Mouse (Mus musculus) hindbrain, postnatal 0 days (tissue): Measurements from ENCODE around the gene Pld1. TPM values are rescaled to one million over a fixed set of nuclear protein-coding genes. Genes with fewer than 3 reads are reported as not detected.
A peak's percentile ranks its signal among the peaks of the same experiment; 100 is the strongest.

ENCODE experiments used
- ATAC-seq: fragments of 200-750 bp; cut with Nextera tagmentation; 2 replicates; pipeline ENCODE4 v1.8.0; 2017; ENCODE audit warnings: mild to moderate bottlenecking, moderate TSS enrichment, moderate library complexity
- DNase-seq: peaks from one replicate; pipeline ENCODE4 v3.0.0-alpha.2; 2015; ENCODE audit warnings: low spot score
- H3K27ac ChIP-seq: fragments of 300-500 bp; sonication (generic); 2 replicates; pipeline ENCODE4 v1.5.1; 2014; ENCODE audit warnings: mild to moderate bottlenecking
- H3K27me3 ChIP-seq: fragments of 300-500 bp; sonication (generic); 2 replicates; pipeline ENCODE4 v1.6.1; 2014; ENCODE audit warnings: low read length, mixed read lengths; ENCODE audit not compliant: insufficient read depth
- H3K36me3 ChIP-seq: fragments of 300-500 bp; sonication (generic); 2 replicates; pipeline ENCODE4 v1.6.1; 2014; ENCODE audit warnings: low read length, mixed read lengths; ENCODE audit not compliant: insufficient read depth
- H3K4me1 ChIP-seq: fragments of 300-500 bp; sonication (generic); 2 replicates; pipeline ENCODE4 v1.6.1; 2014; ENCODE audit warnings: antibody characterized with exemption, low read length, mixed read lengths; ENCODE audit not compliant: insufficient read depth
- H3K4me2 ChIP-seq: fragments of 300-500 bp; sonication (generic); 2 replicates; pipeline ENCODE4 v1.6.1; 2014; ENCODE audit warnings: low read depth, mild to moderate bottlenecking, low read length, moderate library complexity, mixed read lengths
- H3K4me3 ChIP-seq: fragments of 300-500 bp; sonication (generic); 2 replicates; pipeline ENCODE4 v1.5.1; 2014; ENCODE audit warnings: low read length
- H3K9ac ChIP-seq: fragments of 300-500 bp; sonication (generic); replicated peaks from 2 replicates; pipeline ENCODE4 v1.6.1; 2014; ENCODE audit warnings: mild to moderate bottlenecking, low read length, moderate library complexity, mixed read lengths
- H3K9me3 ChIP-seq: fragments of 300-500 bp; sonication (generic); 2 replicates; pipeline ENCODE4 v1.6.1; 2016; ENCODE audit warnings: low read length, mixed read lengths
- CTCF ChIP-seq: IDR thresholded peaks from 2 replicates; pipeline ENCODE4 v1.5.1; 2016; ENCODE audit warnings: antibody characterized with exemption, control low read depth, low read depth
- WGBS: fragments of 180-500 bp; shearing (Covaris S2); extraction: QIAGEN DNeasy Blood & Tissue Kit; methylation state at CpG from one replicate; pipeline ENCODE4 v1.1.7; 2014; 5-methylcytosine and 5-hydroxymethylcytosine counted together
- polyA plus RNA-seq: library from polyadenylated mRNA; unstranded; fragments of >200 nt; fragmentation: Nextera tagmentation; extraction: Ambion mirVana; gene quantifications from 2 replicates; pipeline ENCODE4 v1.2.1, GENCODE M21; 2015
- total RNA-seq: library from RNA; depleted of rRNA; stranded (reverse); fragments of >200 nt; gene quantifications from 2 replicates; pipeline ENCODE4 v1.2.3, GENCODE M21; 2014

Pld1 gene
- total and polyA plus RNA-seq, 2 experiments from 2014 or later: 3.9 to 10.7 TPM

- no peak overlapping the region for H3K9ac ChIP-seq
- no peak overlapping the region for H3K4me2 ChIP-seq
- no peaks in the 10 kb centered on the region for H3K4me1 ChIP-seq
- no peak overlapping the region for H3K4me3 ChIP-seq
- ATAC-seq (no peak), DNase-seq (no peak)
- H3K36me3 ChIP-seq: no peaks in the 10 kb centered on the region
- no peak for TF ChIP-seq CTCF
- H3K27ac ChIP-seq: no peak overlapping the region
- no peaks in the 10 kb centered on the region for H3K9me3 ChIP-seq
- H3K27me3 ChIP-seq: no peaks in the 10 kb centered on the region
- WGBS: 85% methylated on average over 2 of the region's 2 CpGs
Measured at GRCm38 (mm10) chr3:28091741-28092140, 153.2 kb downstream of the Pld1 start.

- H3K4me2 ChIP-seq: no peak overlapping the region
- H3K36me3 ChIP-seq: no peaks in the 10 kb centered on the region
- no peaks in the 10 kb centered on the region for H3K9me3 ChIP-seq
- WGBS: 79% methylated on average over 9 of the region's 9 CpGs
- ATAC-seq (no peak), DNase-seq (no peak)
- H3K4me3 ChIP-seq: no peak overlapping the region
- no peaks in the 10 kb centered on the region for H3K27me3 ChIP-seq
- H3K9ac ChIP-seq: no peak overlapping the region
- TF ChIP-seq CTCF: no peak
- no peak overlapping the region for H3K27ac ChIP-seq
- no peaks in the 10 kb centered on the region for H3K4me1 ChIP-seq
Measured at GRCm38 (mm10) chr3:28093684-28094302, 155.3 kb downstream of the Pld1 start.

- Histone ChIP-seq H3K4me1 (no peaks in the 10 kb centered on the region), H3K4me2 (no peak overlapping the region), H3K4me3 (no peak overlapping the region), H3K36me3 (no peaks in the 10 kb centered on the region), H3K27ac (no peak overlapping the region), H3K27me3 (no peaks in the 10 kb centered on the region), H3K9me3 (no peaks in the 10 kb centered on the region), H3K9ac (no peak overlapping the region)
- whole genome bisulfite sequencing: 97% methylated on average over 9 of the region's 9 CpGs
- ATAC-seq (no peak), DNase-seq (no peak)
- TF ChIP-seq CTCF: no peak
Measured at GRCm38 (mm10) chr3:28095451-28095850, 157.0 kb downstream of the Pld1 start.

- 90% methylated on average over 9 of the region's 9 CpGs for WGBS
- Histone ChIP-seq H3K27ac (no peak overlapping the region), H3K4me2 (no peak overlapping the region), H3K4me3 (no peak overlapping the region), H3K27me3 (no peaks in the 10 kb centered on the region), H3K9ac (no peak overlapping the region), H3K36me3 (no peaks in the 10 kb centered on the region), H3K9me3 (no peaks in the 10 kb centered on the region), H3K4me1 (no peaks in the 10 kb centered on the region)
- DNase-seq (no peak), ATAC-seq (no peak)
- no peak for TF ChIP-seq CTCF
Measured at GRCm38 (mm10) chr3:28099175-28099574, 160.7 kb downstream of the Pld1 start.

GRCm38 (mm10) chr3:28104992-28105391 is 166.5 kb downstream of the Pld1 start:
- Histone ChIP-seq H3K36me3 (no peaks in the 10 kb centered on the region), H3K4me2 (no peak overlapping the region), H3K4me3 (no peak overlapping the region), H3K27me3 (no peaks in the 10 kb centered on the region), H3K27ac (no peak overlapping the region), H3K4me1 (no peaks in the 10 kb centered on the region), H3K9me3 (no peaks in the 10 kb centered on the region), H3K9ac (no peak overlapping the region)
- 83% methylated on average over 1 of the region's 1 CpGs for WGBS
- TF ChIP-seq CTCF: no peak
- ATAC-seq: no peak
- no peak for DNase-seq

GRCm38 (mm10) chr3:28107446-28108004 is 169.0 kb downstream of the Pld1 start:
- no peaks in the 10 kb centered on the region for H3K4me1 ChIP-seq
- H3K9me3 ChIP-seq: no peaks in the 10 kb centered on the region
- ATAC-seq: peak; percentile 87
- H3K36me3 ChIP-seq: no peaks in the 10 kb centered on the region
- 46% methylated on average over 6 of the region's 6 CpGs for WGBS
- peak overlapping the region; percentile 5; the same call in 1 of the 2 replicates for H3K27ac ChIP-seq
- H3K27me3 ChIP-seq: no peaks in the 10 kb centered on the region
- DNase-seq: peak; percentile 84
- H3K9ac ChIP-seq: no peak overlapping the region
- no peak overlapping the region for H3K4me3 ChIP-seq
- peak; percentile 92 for TF ChIP-seq CTCF
- no peak overlapping the region for H3K4me2 ChIP-seq

- DNase-seq (no peak), ATAC-seq (no peak)
- no peak overlapping the region for H3K4me2 ChIP-seq
- H3K9me3 ChIP-seq: no peaks in the 10 kb centered on the region
- H3K27ac ChIP-seq: no peak overlapping the region
- no peak overlapping the region for H3K9ac ChIP-seq
- H3K4me3 ChIP-seq: no peak overlapping the region
- H3K36me3 ChIP-seq: no peaks in the 10 kb centered on the region
- H3K4me1 ChIP-seq: no peaks in the 10 kb centered on the region
- no peak for TF ChIP-seq CTCF
- H3K27me3 ChIP-seq: no peaks in the 10 kb centered on the region
- WGBS: 76% methylated on average over 5 of the region's 5 CpGs
Measured at GRCm38 (mm10) chr3:28111516-28111915, 173.0 kb downstream of the Pld1 start.
